Mouse (Mus musculus): Measurements from ENCODE around the gene Rab11fip4.

Rab11fip4 gene

DNA sequence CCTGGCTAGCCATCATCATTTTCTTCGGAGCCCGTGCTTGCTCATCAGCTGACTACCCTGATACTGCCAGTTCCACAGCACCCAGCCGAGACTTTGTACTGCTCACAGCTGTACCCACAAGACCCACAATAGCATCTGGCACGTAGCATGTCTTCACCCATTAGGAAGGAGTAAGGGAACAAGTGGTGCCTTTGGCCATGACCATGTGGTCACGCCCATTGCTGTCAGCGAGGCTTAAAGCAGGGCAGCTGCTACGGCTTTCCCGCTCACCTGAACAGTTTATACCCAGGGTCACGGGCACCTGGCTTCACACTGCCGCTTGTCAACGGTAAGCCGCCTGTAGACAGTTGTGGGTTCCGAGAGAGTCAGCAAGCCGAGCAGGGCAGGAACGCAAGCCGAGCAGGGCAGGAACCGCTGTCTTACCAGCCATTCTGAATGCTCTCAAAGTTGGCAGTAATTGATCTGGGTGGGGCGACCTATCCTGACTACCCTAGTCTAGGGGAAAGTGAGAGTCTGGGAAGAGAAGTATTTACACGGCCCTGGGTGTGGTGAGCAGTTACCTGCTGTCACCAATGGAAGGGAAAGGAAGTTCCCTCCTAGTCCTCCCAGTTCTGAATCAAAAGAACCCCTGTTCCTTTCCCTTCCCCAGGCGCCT, 62.0 kb downstream of the Rab11fip4 start:
- in situ Hi-C loops (cut with MboI, MseI) = no loop called here

GRCm38 (mm10) chr11:79654407-79654831, 63.4 kb downstream of the Rab11fip4 start:
- in situ Hi-C loops (cut with MboI, MseI) = no loop called here

DNA sequence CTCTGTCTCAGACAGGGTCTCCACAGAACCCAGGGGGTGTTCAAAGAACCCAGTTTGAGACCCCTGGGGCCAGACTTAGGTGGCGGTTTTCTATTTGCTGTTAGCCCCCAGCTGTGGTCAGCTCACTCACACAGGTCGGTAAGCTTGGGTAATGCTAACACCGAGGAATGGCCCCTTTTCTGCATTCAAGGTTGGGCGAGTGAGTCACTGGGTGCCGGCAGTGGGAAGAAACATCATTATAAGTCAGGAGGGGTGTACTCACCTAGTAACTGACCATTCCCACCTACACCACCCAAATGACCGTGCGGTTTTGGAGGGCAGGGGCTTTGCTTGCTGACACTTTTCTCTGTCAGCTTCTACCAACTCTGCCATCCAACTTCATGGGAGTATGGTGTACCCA, 64.6 kb downstream of the Rab11fip4 start:
- in situ Hi-C loops (cut with MboI, MseI) = no loop called here

GRCm38 (mm10) chr11:79656491-79656890, 65.5 kb downstream of the Rab11fip4 start:
- in situ Hi-C loops (cut with MboI, MseI) = no loop called here

DNA sequence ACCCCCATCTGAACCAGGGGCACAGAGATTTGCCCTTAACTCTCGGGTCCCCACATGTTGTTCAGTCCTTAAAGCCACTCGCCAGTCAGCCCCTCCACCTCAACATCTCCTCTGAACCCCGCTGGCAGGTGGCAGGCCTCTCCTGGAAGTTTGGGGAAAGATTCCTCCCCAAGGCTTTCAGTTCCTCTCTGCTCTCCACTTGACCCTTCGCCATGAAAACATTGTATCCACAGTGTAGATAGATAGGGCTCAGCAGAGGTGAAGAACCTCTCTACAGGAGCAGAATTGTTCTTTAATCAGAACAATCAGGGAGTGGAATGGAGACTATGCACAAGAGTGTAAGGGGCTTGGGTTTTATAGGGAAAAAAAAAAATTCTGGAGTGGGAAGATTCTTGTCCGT, 66.0 kb downstream of the Rab11fip4 start:
- in situ Hi-C loops (cut with MboI, MseI) = no loop called here

GRCm38 (mm10) chr11:79658205-79658825, 67.3 kb downstream of the Rab11fip4 start:
- in situ Hi-C loops (cut with MboI, MseI) = no loop called here

- in situ Hi-C loops (cut with MboI, MseI) = no loop called here
Measured at GRCm38 (mm10) chr11:79660361-79661205, 69.6 kb downstream of the Rab11fip4 start.

DNA sequence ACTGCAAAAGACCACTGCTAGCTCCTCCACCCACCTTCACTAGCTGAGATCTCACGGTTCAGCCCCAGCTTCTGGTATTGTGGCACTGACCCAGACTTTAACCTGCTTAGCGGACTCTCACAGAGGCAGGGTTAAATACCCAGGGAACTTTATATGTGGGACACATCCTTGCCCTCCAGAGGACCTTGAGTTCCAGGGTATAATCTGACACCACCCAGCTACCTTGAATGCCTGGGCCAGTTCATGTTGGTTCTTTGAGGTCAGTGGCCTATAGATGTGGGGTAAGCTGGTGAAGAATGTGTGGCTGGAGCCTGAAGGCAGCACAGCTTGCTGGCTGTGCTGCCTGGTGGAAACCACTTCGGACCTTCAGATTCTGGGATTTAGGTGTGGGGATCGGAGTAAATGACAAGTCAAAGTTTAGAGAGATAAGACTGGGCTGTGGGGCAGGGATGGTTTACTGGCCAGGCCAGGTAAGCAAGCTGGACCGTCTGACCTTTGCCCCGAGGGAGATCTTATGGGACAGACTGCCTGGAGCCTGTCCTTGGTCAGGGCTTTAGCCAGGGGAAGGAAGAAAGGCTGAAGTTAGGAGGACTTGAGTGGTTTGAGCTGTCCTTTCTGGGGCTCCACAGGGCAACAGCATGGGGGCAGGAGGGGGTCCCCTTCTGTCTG, 71.0 kb downstream of the Rab11fip4 start:
- in situ Hi-C loops (cut with MboI, MseI) = no loop called here

DNA sequence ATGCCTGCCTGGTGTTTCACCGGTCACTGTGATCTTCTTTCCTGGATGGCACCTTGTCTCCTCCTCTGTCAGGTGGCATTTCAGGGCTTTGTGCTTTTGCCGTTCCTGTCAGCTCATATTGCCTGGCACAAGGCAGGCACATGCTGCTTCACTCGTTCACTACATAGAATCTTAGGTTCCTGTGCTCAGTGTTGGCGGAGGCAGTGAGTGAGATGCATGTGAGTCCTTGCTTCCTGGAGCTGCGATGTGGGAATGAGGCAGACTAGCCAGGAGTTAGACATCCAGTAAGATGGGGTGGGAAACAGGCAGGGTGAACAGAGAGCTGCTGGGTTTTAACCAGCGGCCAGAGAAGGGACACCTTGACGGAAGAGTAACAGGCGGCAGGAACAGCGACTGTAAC, 72.1 kb downstream of the Rab11fip4 start:
- in situ Hi-C loops (cut with MboI, MseI) = no loop called here

- in situ Hi-C loops (cut with MboI, MseI) = no loop called here
Measured at GRCm38 (mm10) chr11:79663570-79663969, 72.6 kb downstream of the Rab11fip4 start.

DNA sequence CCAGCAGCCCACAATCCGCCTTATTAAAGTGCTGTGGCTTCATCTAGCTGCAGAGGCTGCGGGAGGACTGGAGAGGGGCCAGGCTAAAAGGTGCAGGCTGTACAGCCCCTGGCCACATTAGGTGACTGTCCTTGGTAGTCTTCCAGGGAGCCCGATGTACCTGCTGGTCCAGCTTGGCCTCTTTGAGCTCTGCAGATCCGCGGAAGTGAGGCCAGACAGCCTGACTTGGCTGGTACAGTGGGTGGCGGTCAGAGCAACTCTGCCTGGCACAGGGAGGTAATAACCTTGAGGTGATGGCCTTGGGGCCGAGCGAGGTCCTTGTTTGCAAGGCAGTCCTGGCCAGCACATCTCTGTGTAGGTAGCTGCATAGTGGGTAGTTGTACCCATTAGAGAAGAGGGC, 75.5 kb downstream of the Rab11fip4 start:
- in situ Hi-C loops (cut with MboI, MseI) = no loop called here

GRCm38 (mm10) chr11:79669210-79669609, 78.2 kb downstream of the Rab11fip4 start:
- in situ Hi-C loops (cut with MboI, MseI) = no loop called here

DNA sequence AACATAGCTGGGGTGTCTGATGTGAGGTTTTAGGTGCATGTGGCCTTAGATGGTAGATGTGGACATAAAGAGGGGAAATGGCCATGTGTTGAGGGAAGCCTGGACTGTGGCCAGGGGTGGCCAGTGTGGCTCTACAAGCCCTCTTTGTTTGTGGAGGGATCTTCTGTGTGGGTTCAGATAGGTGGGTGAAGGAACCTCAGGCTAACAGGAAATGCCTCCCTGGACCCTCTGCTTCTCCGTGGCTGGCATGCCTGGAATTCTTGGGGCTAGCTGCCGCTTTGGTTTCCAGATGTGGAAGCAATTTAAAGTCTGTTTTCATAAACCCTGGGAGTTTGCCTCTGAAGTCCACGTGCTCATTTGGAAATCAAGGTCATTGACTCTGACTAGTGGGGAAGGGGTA, 78.9 kb downstream of the Rab11fip4 start:
- in situ Hi-C loops (cut with MboI, MseI) = no loop called here

DNA sequence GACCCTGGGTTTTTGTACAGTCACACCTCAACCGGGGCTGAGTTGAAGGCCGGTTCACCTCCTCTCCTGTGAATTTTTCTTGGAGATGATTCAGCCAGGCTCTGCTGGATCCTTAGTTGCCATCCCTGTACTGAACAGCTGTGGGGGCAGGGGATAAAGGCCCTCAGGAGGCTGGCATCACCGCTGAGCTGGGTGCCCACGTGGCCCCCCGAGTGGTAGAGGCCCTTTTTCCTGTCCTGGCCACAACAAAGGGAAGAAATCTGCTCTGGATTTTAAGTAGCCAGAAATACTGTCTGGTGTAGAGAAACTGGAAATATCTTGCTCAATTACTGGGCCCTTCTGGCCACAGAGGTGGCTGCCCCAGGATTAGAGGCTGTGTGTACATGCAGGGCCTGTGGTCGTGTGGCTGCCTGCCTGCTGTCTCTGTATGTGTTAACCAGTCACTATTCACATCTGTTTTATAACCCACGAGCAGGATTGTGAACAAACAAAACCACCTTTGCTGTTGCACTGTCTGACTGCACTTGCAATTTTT, 79.5 kb downstream of the Rab11fip4 start:
- in situ Hi-C loops (cut with MboI, MseI) = no loop called here

GRCm38 (mm10) chr11:79671668-79672281, 80.8 kb downstream of the Rab11fip4 start:
- in situ Hi-C loops (cut with MboI, MseI) = no loop called here

DNA sequence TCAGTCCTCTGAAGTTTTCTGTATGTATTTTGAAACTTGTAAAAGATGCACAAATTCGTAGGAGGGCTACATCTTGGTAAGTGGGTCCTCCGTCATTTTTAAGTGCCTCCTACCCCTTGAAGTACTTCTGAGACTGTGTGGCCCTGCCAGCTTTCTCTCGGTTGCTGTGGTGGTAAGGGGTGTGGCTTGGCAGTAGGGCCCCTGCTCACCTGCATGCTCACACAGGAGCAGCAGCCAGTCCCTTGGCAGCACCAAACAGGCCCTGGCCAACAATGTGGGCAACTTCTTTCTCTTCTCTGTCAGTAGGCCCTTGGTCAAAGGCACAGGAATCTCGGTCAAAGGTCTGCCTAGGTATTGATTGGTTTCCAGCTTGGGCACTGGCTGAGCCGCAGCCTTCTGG, 82.1 kb downstream of the Rab11fip4 start:
- in situ Hi-C loops (cut with MboI, MseI) = no loop called here

DNA sequence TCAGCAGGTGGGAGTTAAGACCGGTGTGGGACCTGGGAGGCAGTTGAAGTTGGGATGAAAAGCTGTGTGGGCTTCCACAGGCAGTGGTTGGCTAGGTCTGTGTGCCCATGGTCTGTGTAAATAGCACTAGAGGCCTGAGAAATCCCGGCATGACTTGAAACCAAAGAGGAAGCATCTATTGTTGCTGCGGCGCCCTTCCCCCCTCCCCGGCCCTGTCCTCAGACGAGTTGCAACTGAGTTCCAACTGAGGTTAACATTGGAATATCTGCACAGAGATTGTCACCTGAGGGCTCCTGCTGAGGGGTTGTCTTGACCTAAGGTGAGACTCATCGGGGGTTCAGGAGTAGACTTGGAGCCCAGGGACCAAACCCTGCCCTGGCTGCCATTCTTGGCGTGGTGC, 82.7 kb downstream of the Rab11fip4 start:
- in situ Hi-C loops (cut with MboI, MseI) = no loop called here

DNA sequence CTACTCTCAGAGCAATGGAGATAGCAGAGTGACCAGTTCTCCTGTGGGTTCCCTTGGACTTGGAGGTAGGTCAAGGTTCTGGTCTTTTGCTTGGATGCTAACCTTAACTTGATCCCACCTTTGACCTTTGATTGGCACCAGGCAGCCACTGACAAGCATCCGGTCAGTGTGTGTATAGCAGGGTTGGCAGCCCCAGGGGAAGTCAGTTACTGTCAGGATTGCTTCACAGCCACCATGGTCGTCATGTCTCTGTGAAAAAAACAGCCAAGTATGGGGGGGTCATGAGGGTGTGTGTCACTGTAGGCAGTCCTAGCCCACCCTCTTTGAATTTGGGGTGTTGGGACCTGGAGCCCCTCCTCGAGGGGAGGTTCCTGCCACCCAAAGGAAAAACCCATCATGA, 83.2 kb downstream of the Rab11fip4 start:
- in situ Hi-C loops (cut with MboI, MseI) = no loop called here

DNA sequence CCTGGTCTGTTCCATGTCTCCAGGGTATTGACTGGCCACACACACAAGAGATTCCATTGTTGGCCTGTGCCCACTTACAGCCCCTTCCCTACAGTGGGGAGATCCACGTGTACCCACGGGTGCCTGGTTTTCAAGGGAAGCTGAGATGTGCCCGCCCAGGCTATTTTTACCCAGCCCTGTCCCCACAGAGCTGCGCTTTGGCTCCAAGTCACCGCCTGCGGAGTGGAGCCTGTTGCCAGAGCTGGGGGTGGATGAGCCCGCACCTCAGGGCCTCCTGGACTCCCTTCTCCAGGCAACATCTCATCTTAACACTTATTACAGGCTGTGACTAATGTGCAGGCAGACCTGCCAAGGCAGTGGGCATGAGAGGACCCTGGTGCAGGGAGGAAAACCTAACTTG, 83.6 kb downstream of the Rab11fip4 start:
- in situ Hi-C loops (cut with MboI, MseI) = no loop called here

DNA sequence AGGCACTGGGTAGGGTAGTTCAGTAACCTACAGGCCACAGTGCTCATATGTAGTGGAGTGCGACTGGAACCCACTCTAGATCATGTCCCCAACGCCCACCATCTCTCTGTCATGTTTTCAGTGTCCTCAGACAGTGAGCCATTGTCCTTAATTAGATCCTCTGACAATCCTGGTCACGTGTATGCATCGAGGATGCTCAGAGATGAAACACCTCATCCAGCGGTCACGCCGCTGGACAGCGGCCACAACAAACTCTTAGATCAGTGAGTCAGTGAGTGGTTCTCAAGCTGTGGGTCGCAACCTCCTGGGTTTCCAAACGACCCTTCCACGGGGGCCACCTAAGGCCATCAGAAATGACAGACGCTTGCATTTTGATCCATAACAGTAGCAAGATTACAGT, 84.3 kb downstream of the Rab11fip4 start:
- in situ Hi-C loops (cut with MboI, MseI) = no loop called here

- in situ Hi-C loops (cut with MboI, MseI) = no loop called here
Measured at GRCm38 (mm10) chr11:79675994-79676393, 85.0 kb downstream of the Rab11fip4 start.
